Mouse (Mus musculus) myocyte (in vitro differentiated cells): ENCODE measurements around the gene Afdn.

Source experiments
- CEBPB ChIP-seq: IDR thresholded peaks from 2 replicates; pipeline ENCODE4 v1.6.1; 2011; ENCODE audit warnings: mild to moderate bottlenecking, moderate library complexity; ENCODE audit not compliant: poor library complexity, insufficient read depth, severe bottlenecking
- MAX ChIP-seq: IDR thresholded peaks from one replicate; pipeline ENCODE4 v1.6.1; 2011; ENCODE audit warnings: low read depth, mild to moderate bottlenecking, control low read depth
- POLR2A ChIP-seq: IDR thresholded peaks from one replicate; pipeline ENCODE4 v1.6.1; 2011; ENCODE audit warnings: low read depth, mild to moderate bottlenecking, control low read depth, moderate library complexity; ENCODE audit not compliant: insufficient read length
- POLR2AphosphoS2 ChIP-seq: IDR thresholded peaks from one replicate; pipeline ENCODE4 v1.6.1; 2011; ENCODE audit warnings: low read depth, control low read depth; ENCODE audit not compliant: insufficient read length
- TCF12 ChIP-seq: IDR thresholded peaks from one replicate; pipeline ENCODE4 v1.6.1; 2011; ENCODE audit warnings: mild to moderate bottlenecking, control low read depth; ENCODE audit not compliant: poor library complexity, insufficient read depth, severe bottlenecking

DNA sequence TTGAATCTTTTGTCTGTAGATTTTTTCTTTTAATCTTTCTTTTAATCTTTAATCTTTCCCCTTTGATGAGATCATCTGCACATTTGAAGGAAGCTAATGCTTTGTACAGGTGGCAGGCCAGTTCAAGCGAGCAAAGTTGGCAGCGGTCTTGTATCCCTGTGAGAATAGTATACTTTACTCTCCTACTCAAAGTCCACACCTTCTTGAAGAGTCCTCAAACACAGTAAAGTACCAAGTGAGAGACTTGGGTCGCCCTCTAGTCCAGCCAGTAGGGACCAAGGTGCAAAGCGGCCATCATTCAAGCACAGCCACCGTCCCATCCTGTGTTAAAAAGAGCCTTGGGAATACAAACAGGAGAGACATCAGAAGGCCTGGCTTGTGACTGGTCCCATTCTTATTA, 25.3 kb upstream of the Afdn start:
- TF ChIP-seq POLR2AphosphoS2 (no peak), POLR2A (no peak), MAX (no peak), TCF12 (no peak), CEBPB (no peak)
